Mouse (Mus musculus): Measurements from ENCODE around the gene Nuak2. TPM values are rescaled to one million over a fixed set of nuclear protein-coding genes. Genes with fewer than 3 reads are reported as not detected.

Gene Nuak2
- polyA plus RNA-seq, 1 experiment from 2014 or later = 11.1 TPM

DNA sequence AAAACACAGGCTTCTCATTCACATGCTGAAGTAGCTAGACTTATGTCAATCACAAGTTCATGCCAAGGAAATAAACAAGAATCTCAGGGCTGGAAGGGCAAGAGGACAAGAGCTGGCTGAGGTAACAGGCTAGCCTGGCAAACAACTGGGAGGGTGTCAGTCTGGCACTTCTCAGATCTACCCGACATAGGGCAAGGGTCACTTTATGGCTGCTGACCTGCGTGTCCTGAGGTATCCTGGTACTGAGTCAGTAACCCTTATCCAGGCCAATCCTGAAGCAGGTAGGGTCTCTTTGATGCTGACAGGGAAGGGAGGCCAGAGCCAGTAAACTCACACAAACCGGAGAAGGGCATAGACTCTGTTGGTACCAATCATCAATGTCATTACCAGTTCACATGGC is 12.6 kb downstream of the Nuak2 start:
- H3K9ac ChIP-seq (ENCODE audit: low read depth, low read length) = no peak overlapping the region
- no peak overlapping the region for H3K4me2 ChIP-seq (ENCODE audit: low read length)
- no peaks in the 10 kb centered on the region for H3K9me3 ChIP-seq (ENCODE audit: control insufficient read depth, low read length)
- ATAC-seq = no peak
- WGBS = 95% methylated on average over 3 of the region's 3 CpGs
- no peak overlapping the region for H3K4me3 ChIP-seq (ENCODE audit: low read length)
- no peaks in the 10 kb centered on the region for H3K27me3 ChIP-seq (replicated peaks; ENCODE audit: control insufficient read depth, insufficient read depth, low read length)
- H3K27ac ChIP-seq (ENCODE audit: low read depth, low read length) = no peak overlapping the region
- peaks cover 19% of the 10 kb centered on the region for H3K4me1 ChIP-seq (ENCODE audit: control insufficient read depth, insufficient read depth, low read depth, low read length)
- peaks cover 6% of the 10 kb centered on the region; the same call in 1 of the 2 replicates for H3K36me3 ChIP-seq (ENCODE audit: control insufficient read depth, insufficient read depth, low read length)

- Histone ChIP-seq H3K36me3 (ENCODE audit: control insufficient read depth, insufficient read depth, low read length) (peaks cover 6% of the 10 kb centered on the region; the same call in 1 of the 2 replicates), H3K4me1 (ENCODE audit: control insufficient read depth, insufficient read depth, low read depth, low read length) (peaks cover 25% of the 10 kb centered on the region), H3K9me3 (ENCODE audit: control insufficient read depth, low read length) (no peaks in the 10 kb centered on the region), H3K4me3 (ENCODE audit: low read length) (no peak overlapping the region), H3K9ac (ENCODE audit: low read depth, low read length) (no peak overlapping the region), H3K4me2 (ENCODE audit: low read length) (no peak overlapping the region), H3K27ac (ENCODE audit: low read depth, low read length) (no peak overlapping the region), H3K27me3 (replicated peaks; ENCODE audit: control insufficient read depth, insufficient read depth, low read length) (no peaks in the 10 kb centered on the region)
- ATAC-seq = no peak
- WGBS = 87% methylated on average over 7 of the region's 7 CpGs
These were observed 13.7 kb downstream of the Nuak2 start for GRCm38 (mm10) chr1:132329656-132330055.

DNA sequence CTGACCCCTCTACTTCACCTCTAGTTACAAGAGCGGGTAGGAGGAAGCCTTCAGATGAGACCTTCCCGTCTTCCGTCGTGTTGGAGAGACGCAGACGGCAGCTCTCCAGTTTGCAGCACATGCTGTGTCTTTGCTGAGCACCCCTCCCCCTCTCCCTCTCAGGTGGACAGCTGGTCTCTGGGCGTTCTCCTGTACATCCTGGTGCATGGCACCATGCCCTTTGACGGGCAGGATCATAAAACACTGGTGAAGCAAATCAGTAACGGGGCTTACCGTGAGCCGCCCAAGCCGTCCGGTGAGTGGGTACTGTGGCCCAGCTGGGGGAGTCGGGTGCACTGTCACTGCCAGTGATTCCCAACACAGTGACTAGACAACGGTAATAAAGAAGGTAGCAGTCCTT is 14.5 kb downstream of the Nuak2 start:
- no peak for ATAC-seq
- peaks cover 27% of the 10 kb centered on the region for H3K4me1 ChIP-seq (ENCODE audit: control insufficient read depth, insufficient read depth, low read depth, low read length)

GRCm38 (mm10) chr1:132331283-132331682 is 15.4 kb downstream of the Nuak2 start:
- ATAC-seq = no peak
- H3K9ac ChIP-seq (ENCODE audit: low read depth, low read length) = no peak overlapping the region
- H3K27ac ChIP-seq (ENCODE audit: low read depth, low read length) = no peak overlapping the region
- H3K4me1 ChIP-seq (ENCODE audit: control insufficient read depth, insufficient read depth, low read depth, low read length) = peaks cover 32% of the 10 kb centered on the region
- no peak overlapping the region for H3K4me3 ChIP-seq (ENCODE audit: low read length)
- no peaks in the 10 kb centered on the region for H3K9me3 ChIP-seq (ENCODE audit: control insufficient read depth, low read length)
- H3K4me2 ChIP-seq (ENCODE audit: low read length) = no peak overlapping the region
- WGBS = 88% methylated on average over 17 of the region's 17 CpGs
- H3K36me3 ChIP-seq (ENCODE audit: control insufficient read depth, insufficient read depth, low read length) = peaks cover 6% of the 10 kb centered on the region; the same call in 1 of the 2 replicates
- H3K27me3 ChIP-seq (replicated peaks; ENCODE audit: control insufficient read depth, insufficient read depth, low read length) = no peaks in the 10 kb centered on the region

More for the DNA sequence above, 14.5 kb downstream of the Nuak2 start:
- Histone ChIP-seq H3K4me2 (ENCODE audit: low read length) (no peak overlapping the region), H3K36me3 (ENCODE audit: control insufficient read depth, insufficient read depth, low read length) (peaks cover 6% of the 10 kb centered on the region; the same call in 1 of the 2 replicates), H3K4me3 (ENCODE audit: low read length) (no peak overlapping the region), H3K9me3 (ENCODE audit: control insufficient read depth, low read length) (no peaks in the 10 kb centered on the region), H3K27me3 (replicated peaks; ENCODE audit: control insufficient read depth, insufficient read depth, low read length) (no peaks in the 10 kb centered on the region), H3K27ac (ENCODE audit: low read depth, low read length) (no peak overlapping the region), H3K9ac (ENCODE audit: low read depth, low read length) (no peak overlapping the region)
- WGBS = 70% methylated on average over 15 of the region's 15 CpGs

- Histone ChIP-seq H3K4me3 (ENCODE audit: low read length) (no peak overlapping the region), H3K4me2 (ENCODE audit: low read length) (no peak overlapping the region), H3K27ac (ENCODE audit: low read depth, low read length) (peak overlapping the region; percentile 29; the same call in 1 of the 2 replicates), H3K27me3 (replicated peaks; ENCODE audit: control insufficient read depth, insufficient read depth, low read length) (no peaks in the 10 kb centered on the region), H3K9me3 (ENCODE audit: control insufficient read depth, low read length) (no peaks in the 10 kb centered on the region), H3K4me1 (ENCODE audit: control insufficient read depth, insufficient read depth, low read depth, low read length) (peaks cover 18% of the 10 kb centered on the region), H3K9ac (ENCODE audit: low read depth, low read length) (no peak overlapping the region; the same call in 1 of the 2 replicates), H3K36me3 (ENCODE audit: control insufficient read depth, insufficient read depth, low read length) (peaks cover 6% of the 10 kb centered on the region; the same call in 1 of the 2 replicates)
- no peak for ATAC-seq
- WGBS = 9% methylated on average over 2 of the region's 2 CpGs
These were observed 17.3 kb downstream of the Nuak2 start for GRCm38 (mm10) chr1:132333201-132333600.

DNA sequence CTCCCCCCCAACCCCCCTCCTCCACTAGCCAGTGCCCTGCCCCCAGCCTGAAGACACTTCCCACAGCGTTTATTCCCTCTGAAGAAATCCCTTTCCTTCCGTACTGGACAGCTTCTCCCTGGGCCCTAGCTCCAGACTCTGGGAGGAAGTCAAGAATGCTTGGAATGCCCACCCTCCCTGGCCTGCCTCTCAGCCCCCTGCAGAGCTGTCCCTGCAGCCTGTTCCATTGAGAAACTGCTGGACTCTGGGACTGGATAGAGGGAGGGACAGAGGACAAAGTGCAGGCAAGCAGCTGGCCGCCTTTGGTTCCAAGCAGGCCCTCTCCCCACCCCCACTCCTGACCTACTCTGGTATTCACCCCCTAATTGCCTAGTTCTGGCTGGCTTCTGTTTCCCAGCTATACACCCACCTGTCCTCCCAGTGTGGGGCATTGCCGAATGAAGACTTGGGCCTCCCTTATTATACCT is 17.8 kb downstream of the Nuak2 start:
- H3K9ac ChIP-seq (ENCODE audit: low read depth, low read length) = peak overlapping the region; percentile 5; the same call in 1 of the 2 replicates
- H3K36me3 ChIP-seq (ENCODE audit: control insufficient read depth, insufficient read depth, low read length) = peaks cover 6% of the 10 kb centered on the region; the same call in 1 of the 2 replicates
- H3K27ac ChIP-seq (ENCODE audit: low read depth, low read length) = peak overlapping the region; percentile 29
- H3K4me3 ChIP-seq (ENCODE audit: low read length) = no peak overlapping the region
- H3K27me3 ChIP-seq (replicated peaks; ENCODE audit: control insufficient read depth, insufficient read depth, low read length) = no peaks in the 10 kb centered on the region
- no peaks in the 10 kb centered on the region for H3K9me3 ChIP-seq (ENCODE audit: control insufficient read depth, low read length)
- H3K4me1 ChIP-seq (ENCODE audit: control insufficient read depth, insufficient read depth, low read depth, low read length) = peaks cover 18% of the 10 kb centered on the region
- no peak overlapping the region for H3K4me2 ChIP-seq (ENCODE audit: low read length)
- peak; percentile 62 for ATAC-seq
- 7% methylated on average over 4 of the region's 4 CpGs for WGBS

DNA sequence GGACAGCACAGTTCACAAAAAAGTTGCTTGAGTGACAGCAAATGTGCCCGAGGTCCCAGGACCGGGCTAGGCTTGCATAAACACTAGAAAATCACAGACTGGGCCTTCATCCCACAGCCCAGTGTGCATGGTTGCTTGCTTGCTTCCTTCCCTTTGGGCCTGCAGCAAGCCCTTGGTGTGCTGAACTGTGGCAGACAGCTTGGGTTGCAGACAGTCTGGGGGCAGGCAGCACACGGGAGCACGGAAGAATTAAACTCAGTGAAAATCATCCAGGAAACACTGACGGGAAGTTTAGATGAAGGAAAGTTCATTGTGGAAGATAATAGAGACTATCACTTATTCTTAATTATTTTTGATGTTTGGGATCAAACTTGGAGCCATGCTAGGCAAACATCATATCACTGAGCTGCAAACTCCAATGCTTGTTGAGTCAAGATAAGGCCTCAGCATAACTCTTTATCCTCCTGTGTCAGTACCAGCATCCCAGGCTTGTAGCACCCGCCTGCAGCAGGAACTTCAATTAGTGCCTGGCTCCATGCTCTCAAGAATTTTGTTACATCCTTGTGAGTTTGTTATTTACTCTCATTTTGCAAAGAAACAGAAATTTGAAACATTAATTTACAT is 18.4 kb downstream of the Nuak2 start:
- Histone ChIP-seq H3K4me3 (ENCODE audit: low read length) (no peak overlapping the region), H3K9me3 (ENCODE audit: control insufficient read depth, low read length) (no peaks in the 10 kb centered on the region), H3K4me2 (ENCODE audit: low read length) (no peak overlapping the region), H3K36me3 (ENCODE audit: control insufficient read depth, insufficient read depth, low read length) (peaks cover 6% of the 10 kb centered on the region; the same call in 1 of the 2 replicates), H3K4me1 (ENCODE audit: control insufficient read depth, insufficient read depth, low read depth, low read length) (peaks cover 18% of the 10 kb centered on the region), H3K27me3 (replicated peaks; ENCODE audit: control insufficient read depth, insufficient read depth, low read length) (no peaks in the 10 kb centered on the region), H3K27ac (ENCODE audit: low read depth, low read length) (peak overlapping the region; percentile 8; the same call in 1 of the 2 replicates), H3K9ac (ENCODE audit: low read depth, low read length) (no peak overlapping the region)
- peak; percentile 32 for ATAC-seq
- WGBS = 22% methylated on average over 6 of the region's 6 CpGs

- no peak overlapping the region for H3K27ac ChIP-seq (ENCODE audit: low read depth, low read length)
- peaks cover 18% of the 10 kb centered on the region for H3K4me1 ChIP-seq (ENCODE audit: control insufficient read depth, insufficient read depth, low read depth, low read length)
- peaks cover 6% of the 10 kb centered on the region; the same call in 1 of the 2 replicates for H3K36me3 ChIP-seq (ENCODE audit: control insufficient read depth, insufficient read depth, low read length)
- H3K9ac ChIP-seq (ENCODE audit: low read depth, low read length) = no peak overlapping the region
- no peak overlapping the region for H3K4me3 ChIP-seq (ENCODE audit: low read length)
- no peaks in the 10 kb centered on the region for H3K9me3 ChIP-seq (ENCODE audit: control insufficient read depth, low read length)
- no peak for ATAC-seq
- no peak overlapping the region for H3K4me2 ChIP-seq (ENCODE audit: low read length)
- 21% methylated on average over 12 of the region's 12 CpGs for WGBS
- no peaks in the 10 kb centered on the region for H3K27me3 ChIP-seq (replicated peaks; ENCODE audit: control insufficient read depth, insufficient read depth, low read length)
These were observed 19.5 kb downstream of the Nuak2 start for GRCm38 (mm10) chr1:132335378-132335965.

DNA sequence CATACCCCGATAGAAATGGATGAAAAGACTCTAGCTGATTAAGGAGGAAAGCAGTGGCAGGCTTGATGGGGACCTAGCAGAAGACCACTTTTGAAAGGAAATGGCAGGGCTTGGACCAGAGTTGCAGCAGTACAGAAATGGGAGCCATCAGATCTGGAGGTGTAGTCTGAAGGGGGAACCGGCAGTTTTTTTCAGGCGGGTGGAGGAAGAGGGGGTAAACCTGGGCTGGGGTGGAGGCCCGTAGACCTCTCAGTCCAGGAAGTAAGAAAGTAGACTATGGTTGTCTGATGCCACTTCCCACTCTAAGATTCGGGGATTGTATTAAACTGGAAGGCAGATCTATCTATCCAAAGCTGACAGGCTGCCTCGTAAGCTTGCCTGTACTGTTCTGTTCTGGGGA is 21.0 kb downstream of the Nuak2 start:
- H3K4me1 ChIP-seq (ENCODE audit: control insufficient read depth, insufficient read depth, low read depth, low read length) = peaks cover 18% of the 10 kb centered on the region
- H3K9ac ChIP-seq (ENCODE audit: low read depth, low read length) = no peak overlapping the region
- ATAC-seq = no peak
- no peaks in the 10 kb centered on the region for H3K9me3 ChIP-seq (ENCODE audit: control insufficient read depth, low read length)
- whole genome bisulfite sequencing = 74% methylated on average over 6 of the region's 6 CpGs
- no peak overlapping the region for H3K4me2 ChIP-seq (ENCODE audit: low read length)
- peaks cover 2% of the 10 kb centered on the region; the same call in 1 of the 2 replicates for H3K36me3 ChIP-seq (ENCODE audit: control insufficient read depth, insufficient read depth, low read length)
- H3K27me3 ChIP-seq (replicated peaks; ENCODE audit: control insufficient read depth, insufficient read depth, low read length) = no peaks in the 10 kb centered on the region
- H3K4me3 ChIP-seq (ENCODE audit: low read length) = no peak overlapping the region
- H3K27ac ChIP-seq (ENCODE audit: low read depth, low read length) = no peak overlapping the region
